Mouse (Mus musculus): ENCODE results near the gene Stard3nl.

- TF ChIP-seq TAL1 (IDR thresholded peaks at IDR 0.05; ENCODE audit: low read length) (no peak), GATA1 (IDR thresholded peaks at IDR 0.05; ENCODE audit: low read length) (no peak)
Observed at GRCm38 (mm10) chr13:19362358-19362757, 33.2 kb downstream of the Stard3nl start.

All from erythroblast, embryonic 14.5 days (primary cell).